Mouse (Mus musculus) right cerebral cortex, postnatal 10 days (tissue): ENCODE measurements around the gene Gtf3a.
"Not testable (repeated sequence)": the region's sequence is repeated elsewhere in the genome, so short reads cannot be mapped to it uniquely, and the experiment has no call there.

ENCODE experiments used
- DNase-seq, 2 experiments: peaks; one replicate each; pipeline ENCODE4 v3.0.0; 2021; ENCODE audit warnings: low spot score in 2 of 2

The Gtf3a gene

DNA sequence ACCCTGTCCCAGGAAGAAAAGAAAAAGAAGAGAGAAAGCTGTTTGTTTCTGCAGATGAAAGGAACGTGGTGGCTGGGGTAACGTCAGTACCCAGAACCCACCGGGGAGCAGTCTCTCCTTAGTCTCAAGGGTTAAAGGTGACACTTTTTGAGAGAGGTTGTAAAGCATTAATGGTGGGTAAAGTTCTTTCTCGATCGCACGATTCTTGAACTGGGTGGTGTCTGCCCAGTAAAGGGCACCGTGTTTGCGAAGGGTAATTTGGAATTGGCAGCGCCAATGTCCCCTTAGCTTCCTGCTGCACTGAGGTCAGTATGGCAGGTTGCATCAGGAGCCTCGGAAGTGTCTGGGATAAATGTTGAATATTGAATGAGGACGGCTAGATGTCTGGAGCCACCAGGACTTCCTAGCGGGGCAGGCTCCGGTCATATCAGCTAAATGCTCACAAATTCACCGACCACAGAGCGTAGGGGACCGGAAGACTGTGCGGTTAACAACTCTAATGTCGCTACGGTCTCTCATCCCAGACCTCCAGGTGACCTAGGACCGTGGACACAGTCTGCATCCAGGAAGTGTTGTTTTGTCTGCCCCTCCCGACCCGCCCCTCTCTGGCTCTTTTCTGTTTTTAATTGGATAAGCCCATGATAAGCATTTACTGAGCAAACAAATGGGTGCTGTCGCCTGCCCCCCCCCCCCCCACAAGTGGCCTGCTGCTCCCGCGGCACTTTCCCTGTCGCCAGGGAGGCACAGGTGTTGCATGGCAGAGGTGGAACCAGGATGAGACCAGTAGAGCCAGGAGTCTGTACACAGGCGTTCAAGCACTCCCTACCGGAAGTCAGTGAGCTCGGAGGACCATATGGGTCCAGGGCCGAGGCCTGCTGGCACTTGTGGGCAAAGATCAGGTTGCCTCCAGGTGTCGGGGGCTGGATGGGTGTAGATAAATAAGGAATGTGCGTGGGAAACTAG, 10.6 kb upstream of the Gtf3a start:
- DNase-seq: no peak

DNA sequence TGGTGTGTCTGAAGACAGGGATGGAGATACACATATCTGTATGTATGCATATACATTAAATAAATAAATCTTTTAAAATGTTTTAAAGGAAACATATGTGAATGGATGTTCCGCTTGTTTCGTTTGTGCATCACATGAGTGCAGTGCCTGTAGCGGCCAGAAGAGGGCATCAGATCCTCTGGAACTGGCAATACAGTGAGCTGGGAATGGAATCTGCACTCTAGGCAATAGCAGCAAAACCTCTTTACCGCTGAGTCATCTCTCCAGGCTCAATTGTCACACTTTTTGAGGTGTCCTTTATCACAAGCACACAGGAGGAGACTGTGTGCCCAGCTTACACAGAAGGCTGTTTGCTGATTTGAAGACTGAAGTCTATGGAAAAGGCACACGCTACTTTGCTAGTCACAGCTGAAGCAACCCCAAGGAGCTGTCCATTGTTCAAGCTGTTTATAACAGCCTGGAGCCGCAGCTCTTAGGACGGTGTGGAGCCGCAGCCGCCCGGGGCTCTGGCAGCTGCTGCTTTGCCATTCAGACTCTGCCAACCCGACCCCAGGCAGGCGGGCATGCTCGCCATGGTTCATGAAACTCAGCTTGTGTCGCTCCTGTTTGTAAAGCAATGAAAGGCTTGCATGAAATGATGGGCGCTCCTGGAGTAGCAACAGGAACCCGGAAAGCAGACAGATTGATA, 9.2 kb upstream of the Gtf3a start:
- peak in 1 of 2 experiments; percentile 53 for DNase-seq

DNA sequence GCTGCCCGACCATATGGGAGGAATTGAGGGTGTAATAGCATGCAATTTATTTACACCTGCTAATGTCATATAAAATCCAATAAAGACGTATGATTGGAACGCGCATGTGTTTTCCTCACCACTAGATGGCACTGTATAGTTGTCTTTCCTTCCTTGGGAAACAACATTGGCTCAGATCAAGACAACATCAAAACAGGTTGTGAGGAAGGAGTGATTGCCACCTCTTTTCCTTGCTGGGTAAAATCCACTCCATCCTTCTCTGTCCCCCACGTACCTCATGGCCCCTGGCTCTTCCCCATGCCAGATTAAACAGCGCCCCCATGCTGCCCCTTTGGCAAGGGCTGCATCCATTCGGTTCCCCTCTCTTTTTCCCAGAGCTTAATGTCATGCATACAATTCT, 8.2 kb upstream of the Gtf3a start:
- no peak for DNase-seq

DNA sequence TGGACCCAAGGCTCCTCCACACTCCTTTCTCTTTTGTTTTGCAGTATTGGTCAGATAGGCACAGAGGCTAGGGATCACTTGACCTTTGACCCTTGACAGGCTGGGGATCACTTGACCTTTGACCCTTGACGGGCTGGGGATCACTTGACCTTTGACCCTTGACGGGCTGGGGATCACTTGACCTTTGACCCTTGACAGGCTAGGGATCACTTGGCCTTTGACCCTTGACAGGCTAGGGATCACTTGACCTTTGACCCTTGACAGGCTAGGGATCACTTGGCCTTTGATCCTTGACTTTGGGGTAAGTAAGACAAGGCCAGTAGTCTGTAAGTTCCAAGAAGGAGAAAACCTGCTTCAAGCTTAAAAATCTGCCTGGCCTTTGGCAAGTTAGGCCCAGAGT, 6.5 kb upstream of the Gtf3a start:
- not testable (repeated sequence) for DNase-seq

DNA sequence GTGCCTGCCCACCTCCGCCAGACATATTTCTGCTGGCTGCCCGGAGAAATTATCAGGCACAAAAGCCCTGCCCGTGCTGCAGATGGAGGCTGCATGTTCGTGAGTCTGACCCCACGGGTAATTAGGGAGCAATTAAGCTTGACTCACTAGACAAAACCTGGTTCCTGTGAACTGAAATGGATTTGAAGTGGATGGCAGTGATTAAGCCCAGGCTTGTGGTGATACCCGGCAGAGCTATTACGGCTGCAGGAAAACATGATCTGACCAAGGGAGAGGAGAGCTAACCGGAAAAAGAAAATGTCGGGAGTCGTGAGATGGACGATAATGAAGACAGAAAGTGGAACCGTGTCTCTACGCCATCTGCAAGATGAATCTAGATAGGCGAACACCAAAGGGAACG, 5.5 kb upstream of the Gtf3a start:
- no peak for DNase-seq

DNA sequence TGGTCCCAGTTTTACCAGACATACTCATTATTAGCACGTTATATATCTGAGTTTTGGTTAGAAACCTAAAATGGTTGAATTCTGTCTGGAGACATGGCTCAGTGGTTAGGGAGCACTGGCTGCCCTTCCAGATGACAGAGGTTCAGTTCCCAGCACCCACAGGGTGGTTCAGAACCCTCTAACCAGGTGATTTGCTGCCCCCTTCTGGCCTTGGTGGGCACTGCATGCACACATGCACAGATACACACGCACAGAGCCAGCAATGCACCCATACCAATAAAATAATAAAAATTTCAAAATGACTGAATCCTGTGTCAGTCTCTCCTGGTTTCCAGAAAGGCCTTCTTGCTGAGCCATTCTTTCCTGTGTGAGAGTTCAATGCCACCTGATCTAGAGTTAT, 3.9 kb upstream of the Gtf3a start:
- DNase-seq: no peak

DNA sequence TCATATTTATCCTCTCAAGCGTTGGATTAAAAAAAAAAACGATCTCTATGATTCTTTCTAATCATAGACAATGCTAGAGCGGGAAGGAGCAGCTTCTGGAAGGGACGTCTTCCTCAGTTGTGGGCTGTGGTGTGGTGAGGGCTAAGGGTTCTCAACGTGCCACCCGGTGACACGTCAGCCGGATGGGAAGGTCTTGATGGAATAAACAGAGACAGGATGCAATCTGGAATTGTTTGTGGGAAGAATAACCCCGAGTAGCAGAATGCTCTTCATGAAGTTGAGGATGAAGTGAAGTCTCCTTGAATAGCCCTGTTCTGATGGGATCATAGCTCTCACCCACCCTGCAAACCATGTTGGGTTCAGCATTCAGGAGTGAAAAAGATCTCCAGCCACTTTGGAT, 1.8 kb upstream of the Gtf3a start:
- DNase-seq: no peak

DNA sequence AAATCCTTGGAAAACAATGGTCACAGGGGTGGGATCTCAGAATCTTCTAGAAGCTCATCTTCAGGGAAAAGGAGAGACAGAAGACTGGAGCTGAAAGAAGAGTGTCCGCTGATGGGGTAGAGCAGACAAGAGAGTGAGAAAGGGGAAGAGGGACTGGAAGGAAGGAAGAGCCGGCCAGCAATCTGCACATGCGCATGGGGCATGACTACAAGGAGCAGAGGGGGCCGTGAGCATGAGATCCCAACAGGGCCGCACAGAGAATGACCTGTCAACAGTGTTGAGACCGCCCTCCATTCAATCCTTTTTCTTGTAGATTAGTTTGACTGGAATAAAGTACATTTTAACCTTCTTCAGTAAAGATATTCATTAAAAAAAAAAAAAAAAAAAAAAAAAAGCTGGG, 960 bp upstream of the Gtf3a start:
- no peak for DNase-seq

DNA sequence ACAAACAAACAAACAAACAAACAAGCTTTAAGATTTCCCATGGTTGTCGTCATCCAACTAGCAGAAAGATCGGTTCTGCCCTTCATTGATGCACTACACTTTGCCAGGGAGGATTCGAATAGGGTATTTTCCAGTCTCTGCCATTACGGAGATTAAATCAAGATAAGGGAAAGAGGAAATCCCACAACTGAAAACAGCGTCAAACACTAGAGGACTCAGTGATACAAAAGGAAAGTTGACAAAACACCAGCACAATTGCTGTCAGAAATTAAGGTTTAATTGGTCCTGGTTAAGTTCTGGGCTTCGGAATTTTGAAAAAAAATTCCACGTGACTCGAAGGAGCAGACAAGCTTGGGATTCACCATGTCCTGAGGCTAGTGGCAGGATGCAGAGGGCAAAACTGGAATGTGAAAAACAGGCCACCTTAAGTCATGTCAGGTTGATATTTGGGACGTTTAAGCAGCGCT, 383 bp upstream of the Gtf3a start:
- DNase-seq: no peak

DNA sequence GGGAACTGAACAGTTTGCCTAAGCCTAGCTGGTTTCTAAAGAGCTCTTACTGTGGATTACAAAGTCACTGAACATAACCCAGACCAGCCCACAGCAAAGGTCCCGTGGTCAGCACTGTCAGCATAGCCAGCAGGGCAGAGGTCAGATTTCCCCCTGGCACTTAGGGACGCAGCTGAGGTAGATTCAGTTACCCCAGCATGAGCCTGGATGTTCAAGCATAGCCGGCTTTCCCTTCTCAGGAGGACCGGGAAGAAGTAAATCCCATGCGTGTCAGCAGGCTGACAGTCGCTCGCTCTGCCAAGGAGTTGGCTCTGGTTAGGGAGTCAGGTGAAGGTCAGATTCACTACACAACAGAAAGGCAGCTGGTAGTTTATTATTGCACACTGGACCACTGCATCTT, 6.1 kb downstream of the Gtf3a start:
- no peak for DNase-seq

DNA sequence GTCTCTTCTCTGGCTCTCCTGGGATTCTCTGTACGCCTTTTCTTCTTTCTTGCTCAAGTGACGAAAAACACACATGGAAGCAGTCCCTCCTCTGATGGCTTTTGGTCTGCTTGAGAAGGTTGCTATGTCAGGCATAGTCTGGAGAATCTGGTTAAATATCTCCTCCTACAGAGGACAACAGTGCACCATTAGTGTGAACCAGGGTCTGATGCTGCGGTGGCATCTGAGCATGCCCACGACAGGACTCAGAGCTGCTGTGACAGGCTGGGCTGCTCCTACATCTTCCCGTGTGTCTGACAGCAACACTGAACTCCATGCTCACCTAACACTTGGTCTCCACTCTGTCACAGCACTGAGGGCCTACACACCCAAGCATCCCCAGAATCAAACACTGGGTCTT, 7.2 kb downstream of the Gtf3a start:
- no peak for DNase-seq

DNA sequence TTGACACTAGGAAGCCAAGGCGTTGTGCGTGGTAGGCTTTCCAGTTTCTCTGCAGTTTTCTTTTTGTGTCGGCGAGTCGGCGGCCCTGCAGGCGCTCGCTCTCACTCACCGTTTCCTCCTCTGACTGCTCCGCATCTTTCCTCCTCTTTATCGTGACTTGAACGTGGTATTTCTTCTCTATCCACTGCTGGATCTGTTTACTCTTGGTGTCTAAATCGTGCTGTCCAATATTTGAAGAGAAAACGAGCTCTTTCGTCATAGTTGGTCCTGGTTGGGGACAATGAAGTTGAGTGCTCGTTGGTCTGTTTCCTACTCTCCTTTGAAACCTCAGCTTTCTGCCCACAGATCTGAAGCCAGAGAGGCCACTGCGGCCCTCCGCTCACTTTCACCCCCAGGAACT, 8.2 kb downstream of the Gtf3a start:
- no peak for DNase-seq

DNA sequence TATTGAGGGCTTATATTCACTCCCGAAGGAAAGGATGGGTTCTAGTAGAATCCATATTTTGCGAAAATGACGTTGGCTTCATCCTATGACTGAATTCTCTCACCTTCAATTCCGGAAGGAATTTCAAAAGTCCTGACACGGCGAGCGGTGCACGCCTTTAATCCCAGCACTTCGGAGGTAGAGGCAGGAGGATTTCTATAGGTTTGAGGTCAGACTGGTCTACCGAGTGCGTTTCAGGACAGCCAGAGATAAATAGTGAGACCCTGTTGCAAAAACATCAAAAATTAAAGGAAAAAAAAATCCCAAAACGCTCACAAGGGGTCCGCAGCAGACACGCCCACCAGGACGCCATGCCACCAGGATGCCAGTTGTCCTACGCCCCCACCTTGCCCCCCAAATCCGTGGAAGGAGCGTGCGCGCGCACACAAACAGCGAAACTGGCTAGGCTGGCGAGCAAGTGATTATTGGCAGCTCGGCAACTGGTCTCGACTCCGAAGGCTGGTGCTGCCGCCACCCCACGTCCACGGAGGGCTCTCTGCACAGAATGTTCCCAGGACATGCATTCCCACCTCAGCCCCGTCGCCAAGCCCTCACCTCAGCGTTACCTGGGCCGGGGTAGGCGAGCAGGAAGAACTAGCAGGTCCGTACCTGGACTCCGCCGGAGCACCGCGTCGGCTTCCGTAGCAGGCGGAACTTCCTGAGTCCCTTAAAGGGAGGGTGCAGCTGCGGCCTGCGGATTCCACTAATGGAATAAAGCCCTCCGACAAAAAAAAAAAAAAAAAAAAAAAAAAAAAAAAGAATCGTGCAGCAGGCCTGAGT, 14.9 kb downstream of the Gtf3a start, which contains the start of gene Mtif3:
Gene Mtif3, minus strand, starts transcription at position 683 of the 819 bp plus-strand sequence.
- peak; percentile 93 to 94 for DNase-seq

DNA sequence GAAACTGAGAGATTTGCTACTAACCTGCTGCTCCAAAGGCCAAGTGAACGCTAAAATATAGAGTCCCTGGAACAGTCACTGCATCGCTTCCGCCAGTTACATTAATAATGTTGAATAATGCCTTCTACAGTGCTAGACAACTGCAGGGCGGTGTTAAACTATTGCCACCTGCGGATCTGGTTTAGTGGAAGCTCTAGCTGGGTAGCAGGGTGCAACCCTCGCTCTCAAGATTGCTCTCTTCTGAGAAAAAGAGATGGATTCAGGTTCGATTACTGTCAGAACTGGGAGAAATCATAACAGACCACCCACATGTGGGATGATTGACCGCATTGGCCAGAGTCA, 15.5 kb downstream of the Gtf3a start:
- DNase-seq: no peak

DNA sequence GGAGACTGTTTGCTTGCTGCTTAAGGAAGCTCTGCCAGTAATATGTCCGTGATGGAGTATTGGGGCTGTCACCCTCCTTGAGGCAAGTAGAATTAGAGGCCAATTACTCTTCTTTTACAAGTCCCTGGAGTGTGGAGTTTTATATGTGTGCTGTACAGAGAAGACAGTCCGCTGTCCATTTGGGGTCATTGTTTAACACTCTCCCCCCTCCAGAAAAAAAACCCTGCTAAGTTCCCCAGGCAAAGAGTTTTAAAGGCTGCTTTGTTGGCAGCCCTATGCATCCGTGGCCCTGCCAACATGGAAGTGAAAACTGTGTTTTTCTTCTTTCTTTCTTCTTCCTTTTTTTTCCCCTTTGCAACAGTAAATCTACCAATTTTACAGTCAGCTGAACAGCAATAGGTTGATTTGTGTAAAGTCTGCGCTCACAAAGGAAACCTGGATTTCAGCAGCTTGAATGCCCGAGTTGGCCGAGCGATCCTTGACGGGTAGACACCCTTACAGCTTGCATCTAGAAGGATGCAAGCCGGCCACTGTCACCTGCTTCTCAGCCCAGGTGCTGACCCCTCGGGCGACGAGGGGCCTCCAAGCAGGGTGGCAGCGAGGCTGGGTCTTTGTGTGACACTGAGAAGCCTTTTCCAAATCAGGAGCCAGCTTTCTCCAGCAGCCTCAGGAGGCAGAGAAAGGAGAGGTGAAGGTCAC, 20.4 kb downstream of the Gtf3a start:
- DNase-seq: no peak

DNA sequence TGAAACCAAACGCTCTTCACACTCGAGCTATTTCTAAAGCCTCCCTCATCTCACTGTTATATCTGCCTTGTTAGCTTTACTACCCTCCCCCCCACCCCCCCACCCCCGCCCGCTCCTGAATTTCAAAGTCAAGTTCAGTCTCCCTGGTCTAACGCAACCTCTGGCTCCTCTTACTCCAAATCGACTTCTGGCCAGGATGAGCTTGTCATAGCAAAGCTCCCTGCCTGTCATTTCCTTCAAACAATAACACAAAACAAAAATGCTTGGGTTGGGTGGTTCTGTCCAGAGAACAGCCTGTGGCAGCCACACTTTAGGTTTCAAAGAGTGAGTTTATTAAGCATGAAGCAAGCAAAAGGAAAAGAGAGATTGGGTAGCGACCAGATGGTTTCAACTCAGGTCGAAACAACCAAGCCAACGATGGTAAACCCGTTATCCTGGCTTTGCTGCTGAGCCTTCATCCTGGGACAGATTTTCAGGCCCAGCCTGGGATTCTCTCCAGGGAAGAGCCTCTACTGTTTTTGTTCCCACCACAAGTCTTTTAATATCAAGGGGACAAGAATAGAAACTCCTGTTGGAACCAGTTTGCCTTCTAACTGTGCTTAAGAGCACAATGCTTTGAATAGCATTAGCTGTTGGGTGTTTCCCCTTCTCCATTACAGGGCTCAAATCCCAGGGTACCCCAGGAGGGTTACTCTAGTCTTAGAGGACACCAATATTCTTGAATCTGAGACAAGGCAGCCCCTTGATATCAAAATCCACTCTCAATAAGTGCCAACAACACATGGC, 23.5 kb downstream of the Gtf3a start:
- DNase-seq: no peak

DNA sequence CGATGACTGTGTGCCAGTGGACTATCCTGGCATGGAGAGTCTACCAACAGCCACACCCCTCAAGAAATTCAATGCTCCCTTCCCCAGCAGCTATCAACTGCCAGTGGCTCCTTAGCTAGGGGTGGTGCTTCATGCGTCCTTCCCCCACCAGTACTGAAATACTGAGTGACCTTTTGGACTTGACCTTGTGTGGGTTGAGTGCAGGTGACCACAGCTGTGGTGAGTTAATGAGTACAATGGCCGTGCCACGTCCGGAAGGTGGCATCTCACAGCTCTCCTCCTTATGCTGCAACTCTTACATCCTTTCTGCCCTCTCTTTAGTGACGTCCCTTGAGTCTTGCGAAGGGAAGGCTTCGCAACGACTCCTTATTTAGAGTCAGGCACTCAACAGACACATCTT, 24.9 kb downstream of the Gtf3a start:
- no peak for DNase-seq

DNA sequence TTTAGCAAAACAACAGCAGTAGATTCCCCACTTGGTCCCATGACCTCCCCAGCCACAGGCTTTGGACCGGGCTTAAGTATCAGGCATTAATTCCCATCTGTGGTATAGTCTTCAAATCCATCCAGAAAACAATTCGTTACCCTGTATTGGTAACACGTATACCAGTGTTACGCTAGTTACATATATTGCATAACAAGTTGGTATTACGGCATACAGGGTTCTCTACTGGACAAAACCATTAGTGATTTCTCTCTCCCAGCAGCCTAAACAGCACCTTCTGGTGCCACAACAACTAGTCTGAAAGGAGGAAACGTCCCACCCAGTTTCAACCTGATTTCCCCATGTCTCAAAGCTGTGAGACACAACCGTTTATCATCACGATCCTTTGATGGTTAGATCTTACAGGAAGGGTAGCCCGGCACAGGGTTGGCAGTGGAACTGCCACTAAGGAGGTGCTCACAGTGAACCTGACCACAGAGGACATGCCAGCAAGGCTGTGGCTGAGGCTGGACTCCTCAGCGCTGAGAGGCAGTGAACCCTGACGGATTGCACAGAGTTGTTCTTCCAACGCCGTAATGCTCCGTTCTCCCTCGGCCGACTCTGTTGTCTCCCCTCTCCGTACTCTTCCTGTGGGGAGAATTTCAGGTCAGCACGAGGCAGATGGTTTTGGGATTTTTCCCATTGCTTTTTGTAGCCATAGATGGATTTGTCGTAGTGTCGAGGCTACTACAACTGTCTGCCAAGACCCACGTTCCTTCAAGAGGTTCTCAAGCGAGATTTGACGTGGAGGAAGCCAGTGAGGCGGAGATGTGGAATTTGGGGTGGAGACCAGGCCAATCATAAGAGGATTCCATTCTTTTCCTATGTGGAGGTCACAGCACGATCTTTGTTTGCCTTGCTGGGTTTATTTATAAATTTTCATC, 25.7 kb downstream of the Gtf3a start:
- no peak for DNase-seq

DNA sequence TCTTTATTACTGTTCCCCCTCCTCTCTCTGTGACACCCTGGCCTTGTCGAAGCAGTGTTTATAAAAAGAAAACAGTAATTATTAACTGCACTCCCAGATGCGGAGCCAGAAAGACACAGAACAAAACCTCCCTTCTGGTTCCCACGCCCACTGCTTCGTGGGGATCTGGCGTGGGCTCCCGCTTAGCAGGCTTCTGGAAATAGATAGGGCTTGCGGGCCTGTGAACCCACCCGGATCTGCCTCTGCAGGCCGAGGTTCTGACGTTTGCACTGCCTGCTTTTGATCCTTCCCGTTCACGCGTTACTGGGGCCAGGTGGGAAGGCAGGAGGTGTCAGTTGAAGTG, 26.3 kb downstream of the Gtf3a start:
- no peak for DNase-seq

DNA sequence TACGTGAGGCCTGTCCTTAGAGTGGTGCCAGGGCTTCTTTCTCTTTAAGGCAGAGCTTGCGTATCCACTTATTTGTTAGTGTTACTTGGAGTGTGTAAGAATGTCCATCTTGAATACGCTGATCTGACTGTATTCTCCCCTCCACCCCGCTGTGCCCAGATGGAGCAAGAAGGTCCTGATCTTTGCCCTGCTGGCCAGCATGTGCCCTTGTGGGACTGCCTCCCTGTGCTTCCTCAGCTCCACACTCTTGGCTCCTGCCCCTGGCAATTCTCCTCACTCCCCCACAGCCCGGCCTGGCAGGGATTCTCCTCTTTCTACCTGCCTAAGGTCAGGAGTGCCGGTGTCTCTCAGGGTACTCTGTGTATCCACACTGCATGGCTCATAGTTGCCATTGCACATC, 32.9 kb downstream of the Gtf3a start:
- DNase-seq: no peak
